Mouse (Mus musculus) neural tube, embryonic 11.5 days (tissue): ENCODE data around the gene Arid5b. TPM values are rescaled to one million over a fixed set of nuclear protein-coding genes. Genes with fewer than 3 reads are reported as not detected.

Experiments
- ATAC-seq: fragments of 200-750 bp; cut with Nextera tagmentation; 2 replicates; pipeline ENCODE4 v1.8.0; 2017; ENCODE audit warnings: moderate number of reproducible peaks, mild to moderate bottlenecking, moderate TSS enrichment, moderate library complexity; ENCODE audit not compliant: insufficient read depth, low FRiP score, low TSS enrichment
- DNase-seq: peaks from one replicate; pipeline ENCODE4 v3.0.0-alpha.2; 2015; ENCODE audit warnings: low spot score
- H3K27ac ChIP-seq: fragments of 300-500 bp; sonication (generic); 2 replicates; pipeline ENCODE4 v1.5.1; 2014; ENCODE audit warnings: low read depth, mild to moderate bottlenecking, low read length
- H3K27me3 ChIP-seq: fragments of 300-500 bp; sonication (generic); 2 replicates; pipeline ENCODE4 v1.6.1; 2014; ENCODE audit warnings: mild to moderate bottlenecking, low read length, mixed read lengths; ENCODE audit not compliant: control insufficient read depth, insufficient read depth
- H3K36me3 ChIP-seq: fragments of 300-500 bp; sonication (generic); 2 replicates; pipeline ENCODE4 v1.6.1; 2014; ENCODE audit warnings: mild to moderate bottlenecking, low read length, moderate library complexity, mixed read lengths; ENCODE audit not compliant: control insufficient read depth, insufficient read depth
- H3K4me1 ChIP-seq: fragments of 300-500 bp; sonication (generic); 2 replicates; pipeline ENCODE4 v1.6.1; 2014; ENCODE audit warnings: low read length, mixed read lengths; ENCODE audit not compliant: control insufficient read depth, insufficient read depth
- H3K4me2 ChIP-seq: fragments of 300-500 bp; sonication (generic); 2 replicates; pipeline ENCODE4 v1.6.1; 2014; ENCODE audit warnings: low read depth, mild to moderate bottlenecking, moderate library complexity
- H3K4me3 ChIP-seq: fragments of 300-500 bp; sonication (generic); 2 replicates; pipeline ENCODE4 v1.5.1; 2014; ENCODE audit warnings: low read depth, low read length
- H3K9ac ChIP-seq: fragments of 300-500 bp; sonication (generic); 2 replicates; pipeline ENCODE4 v1.6.1; 2014; ENCODE audit warnings: mild to moderate bottlenecking, low read length
- H3K9me3 ChIP-seq: fragments of 300-500 bp; sonication (generic); 2 replicates; pipeline ENCODE4 v1.6.1; 2016; ENCODE audit warnings: low read length; ENCODE audit not compliant: control insufficient read depth
- whole genome bisulfite sequencing: fragments of 180-500 bp; shearing (Covaris S2); extraction: QIAGEN DNeasy Blood & Tissue Kit; methylation state at CpG from one replicate; pipeline ENCODE4 v1.1.7; 2014; 5-methylcytosine and 5-hydroxymethylcytosine counted together
- polyA plus RNA-seq: library from polyadenylated mRNA; unstranded; fragments of >200 nt; fragmentation: Nextera tagmentation; extraction: Ambion mirVana; gene quantifications from 2 replicates; pipeline ENCODE4 v1.2.1, GENCODE M21; 2014

Gene Arid5b
- polyA plus RNA-seq, 1 experiment from 2014 or later = 15.0 TPM

DNA sequence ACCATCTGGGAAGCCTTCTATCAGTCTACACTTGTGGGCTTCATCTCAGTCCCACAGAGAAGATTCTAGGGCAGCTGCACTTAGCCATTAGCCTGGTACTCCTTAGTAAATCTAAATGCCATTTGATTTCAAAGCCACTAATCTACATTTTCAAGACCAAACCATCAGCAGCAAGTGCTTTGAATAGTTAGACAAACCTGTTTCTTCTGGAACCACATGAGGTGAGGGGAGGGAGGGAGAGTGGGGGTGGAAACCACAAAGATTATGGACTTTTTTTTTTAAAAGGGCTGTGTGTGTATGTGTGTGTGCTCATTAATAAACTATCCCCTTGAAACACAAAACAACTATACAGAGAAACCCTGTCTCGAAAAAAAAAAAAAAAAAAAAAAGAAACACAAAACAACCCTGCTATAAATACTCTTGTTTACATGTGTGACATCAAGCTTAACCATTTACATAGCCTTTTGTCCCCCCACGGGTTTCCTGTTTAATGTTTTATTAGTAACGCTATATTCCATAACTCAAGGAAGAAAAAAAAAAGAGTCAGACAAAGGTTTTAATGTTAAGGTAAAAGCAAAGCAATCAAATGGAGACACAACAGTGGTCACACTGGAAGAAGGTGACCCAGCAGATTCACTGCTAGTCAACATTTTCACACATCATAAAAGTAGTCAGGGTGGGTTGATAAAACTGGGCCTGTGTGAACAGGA is 38.3 kb downstream of the Arid5b start:
- H3K9ac ChIP-seq = no peak overlapping the region
- 69% methylated on average over 3 of the region's 3 CpGs for WGBS
- no peaks in the 10 kb centered on the region for H3K4me1 ChIP-seq
- H3K4me3 ChIP-seq = no peak overlapping the region
- no peaks in the 10 kb centered on the region for H3K36me3 ChIP-seq
- no peak for DNase-seq
- no peak for ATAC-seq
- no peaks in the 10 kb centered on the region for H3K9me3 ChIP-seq
- H3K27me3 ChIP-seq = no peaks in the 10 kb centered on the region
- no peak overlapping the region for H3K27ac ChIP-seq
- no peak overlapping the region for H3K4me2 ChIP-seq

DNA sequence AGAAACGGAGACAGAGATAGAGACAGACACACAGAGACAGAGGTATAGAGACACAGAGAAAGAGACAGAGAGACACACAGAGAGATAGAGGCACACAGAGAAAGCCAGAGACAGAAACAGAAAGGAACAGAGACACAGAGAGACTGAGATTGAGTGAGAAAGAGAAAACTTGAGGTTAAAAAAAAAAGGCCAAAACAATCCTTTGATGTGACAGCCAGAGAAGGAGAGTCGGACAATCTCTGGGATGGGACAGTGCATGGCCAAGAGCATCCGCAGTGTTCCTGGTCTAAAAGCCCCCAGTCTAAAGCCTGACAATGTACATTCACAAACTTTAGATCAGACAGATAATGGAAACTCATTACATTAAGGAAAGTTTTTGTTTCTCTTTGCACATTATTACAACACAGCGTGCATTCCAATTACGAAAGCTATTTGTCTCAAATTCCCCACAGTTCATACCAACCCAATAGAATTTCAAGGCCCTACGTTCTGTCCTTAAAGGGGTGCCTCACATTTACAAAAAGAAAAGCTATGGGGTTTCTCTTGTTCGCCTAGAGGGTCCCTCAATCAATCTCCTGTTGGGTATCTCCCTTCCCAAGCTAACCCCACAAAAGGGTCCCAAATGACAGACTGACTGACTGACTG is 39.0 kb downstream of the Arid5b start:
- Histone ChIP-seq H3K9ac (no peak overlapping the region), H3K4me3 (no peak overlapping the region), H3K4me1 (no peaks in the 10 kb centered on the region), H3K27ac (no peak overlapping the region), H3K4me2 (no peak overlapping the region), H3K36me3 (no peaks in the 10 kb centered on the region), H3K27me3 (no peaks in the 10 kb centered on the region), H3K9me3 (no peaks in the 10 kb centered on the region)
- 88% methylated on average over 7 of the region's 7 CpGs for WGBS
- ATAC-seq (no peak), DNase-seq (no peak)

DNA sequence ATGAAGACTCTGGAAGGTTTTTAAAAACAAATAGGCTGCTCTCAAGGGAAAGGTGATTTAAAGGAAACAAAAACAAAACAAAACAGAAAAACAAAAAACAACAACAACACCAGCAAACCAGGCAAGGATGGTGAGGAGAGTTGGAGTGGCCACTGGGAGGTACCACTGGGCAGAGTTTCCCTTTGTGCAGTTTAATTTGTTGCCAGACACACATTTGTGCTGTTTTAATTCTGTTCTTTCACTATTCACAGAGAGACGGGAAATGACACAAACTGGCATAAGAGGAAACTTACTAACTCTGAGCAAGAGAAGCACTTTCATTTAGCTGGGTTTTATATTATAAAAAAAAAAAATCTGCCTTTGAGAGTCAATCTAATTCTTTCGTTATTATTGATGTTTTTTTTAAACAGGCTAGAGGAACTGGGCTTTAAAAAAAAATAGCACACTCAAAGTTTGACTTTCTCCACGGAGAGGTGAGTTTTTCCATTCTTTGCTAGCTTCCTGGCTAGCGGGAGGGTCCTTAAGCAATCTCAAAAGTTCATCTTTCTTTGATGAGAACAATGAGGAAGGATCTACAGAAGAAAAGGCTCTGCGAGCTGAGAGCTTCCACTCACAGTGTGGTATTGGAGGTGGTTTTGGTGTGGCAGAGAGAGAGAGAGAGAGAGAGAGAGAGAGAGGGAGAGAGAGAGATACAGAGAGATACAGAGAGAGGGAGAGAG is 39.7 kb downstream of the Arid5b start:
- no peak for ATAC-seq
- 61% methylated on average over 5 of the region's 5 CpGs for WGBS

DNA sequence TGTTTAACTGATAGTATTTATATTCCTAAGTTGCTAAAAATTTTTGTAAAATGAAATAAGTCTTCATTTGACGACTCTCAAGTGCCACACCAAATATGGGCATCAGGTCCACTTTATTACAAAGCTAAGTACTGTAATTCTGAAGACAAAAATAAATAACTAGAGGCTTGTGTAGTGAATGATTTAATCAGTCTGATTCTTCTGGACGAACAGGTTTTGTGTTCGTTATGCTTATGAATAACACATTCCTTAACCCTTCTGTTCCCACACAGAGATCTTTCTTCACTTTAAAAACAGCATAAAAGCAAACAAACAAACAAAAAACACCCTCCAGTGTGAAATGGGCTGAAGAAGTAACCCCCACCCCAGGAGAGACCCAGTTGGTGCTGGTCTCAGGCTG is 40.4 kb downstream of the Arid5b start:
- Histone ChIP-seq H3K9me3 (no peaks in the 10 kb centered on the region), H3K4me2 (no peak overlapping the region), H3K9ac (no peak overlapping the region), H3K27me3 (no peaks in the 10 kb centered on the region), H3K27ac (no peak overlapping the region), H3K4me3 (no peak overlapping the region), H3K4me1 (no peaks in the 10 kb centered on the region), H3K36me3 (0 out of 2 replicates have a peak, but pooled peaks cover 2% of the 10 kb centered on the region)
- 81% methylated on average over 3 of the region's 3 CpGs for WGBS
- DNase-seq = no peak
- ATAC-seq = no peak

More for the DNA sequence above, 39.7 kb downstream of the Arid5b start:
- Histone ChIP-seq H3K4me3 (no peak overlapping the region), H3K9ac (no peak overlapping the region), H3K27ac (no peak overlapping the region), H3K4me2 (no peak overlapping the region), H3K36me3 (0 out of 2 replicates have a peak, but pooled peaks cover 2% of the 10 kb centered on the region), H3K27me3 (no peaks in the 10 kb centered on the region), H3K4me1 (no peaks in the 10 kb centered on the region), H3K9me3 (no peaks in the 10 kb centered on the region)
- DNase-seq = no peak

DNA sequence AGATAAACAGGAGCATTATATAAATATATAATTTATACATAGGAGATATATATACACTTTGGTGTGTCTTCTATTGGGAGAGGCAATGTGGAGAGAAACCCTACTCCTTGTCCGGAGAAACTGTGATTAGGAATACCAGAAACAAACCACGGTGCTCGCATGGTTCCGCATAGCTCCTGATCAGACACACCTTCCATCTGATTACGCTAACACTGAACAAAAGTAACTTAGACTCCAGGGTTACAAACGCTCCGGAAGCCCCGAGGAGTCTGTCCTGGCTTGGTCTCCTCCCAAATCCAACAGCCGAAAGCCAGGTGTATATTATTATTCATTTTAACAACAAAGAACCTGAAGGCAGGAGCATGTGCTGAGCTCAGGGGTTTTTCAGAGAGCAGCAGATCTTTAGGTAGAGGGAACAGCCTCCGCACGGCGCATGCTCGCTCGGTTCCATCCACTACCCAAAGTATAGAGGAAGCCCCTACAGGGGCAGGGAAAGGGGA is 41.5 kb downstream of the Arid5b start:
- H3K27ac ChIP-seq = no peak overlapping the region
- DNase-seq (no peak), ATAC-seq (no peak)
- H3K4me2 ChIP-seq = no peak overlapping the region
- 0 out of 2 replicates have a peak, but pooled peaks cover 2% of the 10 kb centered on the region for H3K36me3 ChIP-seq
- H3K9ac ChIP-seq = no peak overlapping the region
- no peak overlapping the region for H3K4me3 ChIP-seq
- WGBS = 90% methylated on average over 14 of the region's 14 CpGs
- no peaks in the 10 kb centered on the region for H3K27me3 ChIP-seq
- no peaks in the 10 kb centered on the region for H3K4me1 ChIP-seq
- H3K9me3 ChIP-seq = no peaks in the 10 kb centered on the region

DNA sequence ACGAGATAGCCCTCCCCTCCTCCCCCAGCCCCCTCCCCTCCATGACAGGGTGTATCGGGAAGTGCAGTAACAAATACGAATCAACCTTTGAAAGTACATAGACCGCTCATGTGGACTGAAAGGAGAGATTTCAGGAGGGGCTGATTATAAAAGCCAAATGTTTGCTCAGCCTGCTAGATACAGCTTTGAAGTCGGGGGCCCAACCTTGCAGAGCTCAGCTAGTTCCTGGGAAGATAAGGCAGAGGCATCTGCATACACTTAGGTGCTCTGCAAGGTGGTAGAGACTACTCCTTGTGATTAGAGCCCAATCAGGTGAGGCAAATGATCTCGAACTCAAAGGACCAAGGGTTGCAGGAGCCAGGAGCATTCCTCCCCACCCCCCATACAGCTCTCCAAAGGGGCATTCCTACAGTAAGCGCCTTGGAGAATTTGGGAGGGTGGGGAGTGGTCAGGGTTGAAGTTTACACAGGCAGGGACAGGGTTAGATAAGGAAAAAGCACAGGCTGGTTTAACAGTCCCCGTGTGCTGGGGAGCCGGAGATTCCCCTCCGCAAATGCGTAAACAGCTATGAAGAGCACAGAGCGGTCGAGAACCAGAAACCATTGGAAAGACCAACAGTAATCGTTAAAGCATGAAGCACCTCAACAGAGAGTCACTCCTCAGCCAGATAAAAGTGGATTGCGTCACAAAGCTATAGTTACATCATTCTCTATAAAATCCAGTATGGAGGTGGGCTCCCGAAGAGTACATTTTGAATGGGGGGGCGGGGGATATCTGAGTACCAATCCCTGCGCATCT is 47.0 kb downstream of the Arid5b start:
- Histone ChIP-seq H3K9me3 (no peaks in the 10 kb centered on the region), H3K4me2 (no peak overlapping the region), H3K9ac (no peak overlapping the region), H3K36me3 (0 out of 2 replicates have a peak, but pooled peaks cover 2% of the 10 kb centered on the region), H3K27me3 (no peaks in the 10 kb centered on the region), H3K27ac (no peak overlapping the region), H3K4me1 (no peaks in the 10 kb centered on the region), H3K4me3 (no peak overlapping the region)
- no peak for DNase-seq
- no peak for ATAC-seq
- 64% methylated on average over 18 of the region's 18 CpGs for WGBS

DNA sequence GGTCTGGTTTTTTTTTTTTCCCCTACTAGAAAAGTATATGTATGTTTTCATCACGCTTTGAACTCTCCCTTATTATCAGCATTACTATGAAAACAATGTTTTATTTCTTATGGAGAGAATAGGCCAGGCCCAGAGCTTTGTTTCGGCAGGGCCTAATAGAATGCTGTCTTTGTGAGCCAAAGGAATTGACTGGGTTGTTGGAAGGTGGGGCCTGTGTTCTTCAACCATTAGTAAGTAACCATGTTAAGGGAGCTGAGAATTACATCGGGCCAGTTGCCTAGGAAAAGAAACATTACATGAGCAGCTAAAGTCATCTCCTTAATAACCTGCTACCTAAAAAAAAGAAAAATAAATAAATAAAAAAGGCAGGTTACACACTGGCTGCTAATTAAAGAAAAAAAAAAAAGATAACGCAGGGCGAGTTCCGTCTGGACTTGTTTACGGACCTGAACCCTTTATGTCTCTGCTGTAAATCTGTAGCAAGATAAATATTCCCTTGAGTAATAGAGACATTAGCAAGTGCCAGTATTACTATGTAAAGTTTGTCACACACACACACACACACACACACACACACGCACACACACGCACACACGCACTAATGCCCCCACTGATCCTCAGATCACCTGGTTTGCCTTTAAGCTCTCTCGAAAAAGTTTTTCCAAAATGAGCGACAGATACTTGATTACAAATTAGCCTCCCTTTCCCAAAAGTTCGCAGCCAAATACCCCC is 47.7 kb downstream of the Arid5b start:
- Histone ChIP-seq H3K27ac (no peak overlapping the region), H3K4me3 (no peak overlapping the region), H3K27me3 (no peaks in the 10 kb centered on the region), H3K4me2 (no peak overlapping the region), H3K9me3 (no peaks in the 10 kb centered on the region), H3K36me3 (0 out of 2 replicates have a peak, but pooled peaks cover 2% of the 10 kb centered on the region), H3K9ac (no peak overlapping the region), H3K4me1 (no peaks in the 10 kb centered on the region)
- no peak for DNase-seq
- ATAC-seq = no peak
- WGBS = 71% methylated on average over 13 of the region's 13 CpGs
